Mouse (Mus musculus) neural tube, embryonic 14.5 days (tissue): Measurements from ENCODE around the gene Fancl. TPM values are rescaled to one million over a fixed set of nuclear protein-coding genes. Genes with fewer than 3 reads are reported as not detected.
"Not testable (repeated sequence)": the region's sequence is repeated elsewhere in the genome, so short reads cannot be mapped to it uniquely, and the experiment has no call there.

Experiments
- ATAC-seq: fragments of 200-750 bp; cut with Nextera tagmentation; 2 replicates; pipeline ENCODE4 v1.8.0; 2017; ENCODE audit warnings: low read depth, mild to moderate bottlenecking, moderate TSS enrichment, moderate library complexity
- H3K27ac ChIP-seq: fragments of 300-500 bp; sonication (generic); 2 replicates; pipeline ENCODE4 v1.5.1; 2014; ENCODE audit warnings: low read depth, mild to moderate bottlenecking, control low read depth, low read length, moderate library complexity, mixed read lengths
- H3K27me3 ChIP-seq: fragments of 300-500 bp; sonication (generic); 2 replicates; pipeline ENCODE4 v1.6.1; 2014; ENCODE audit warnings: low read length; ENCODE audit not compliant: control insufficient read depth, insufficient read depth
- H3K36me3 ChIP-seq: fragments of 300-500 bp; sonication (generic); 2 replicates; pipeline ENCODE4 v1.6.1; 2014; ENCODE audit warnings: low read length, mixed read lengths; ENCODE audit not compliant: control insufficient read depth, insufficient read depth
- H3K4me1 ChIP-seq: fragments of 300-500 bp; sonication (generic); 2 replicates; pipeline ENCODE4 v1.6.1; 2014; ENCODE audit warnings: low read length; ENCODE audit not compliant: control insufficient read depth, insufficient read depth
- H3K4me2 ChIP-seq: fragments of 300-500 bp; sonication (generic); 2 replicates; pipeline ENCODE4 v1.6.1; 2014; ENCODE audit warnings: mild to moderate bottlenecking, low read depth, low read length, control low read depth
- H3K4me3 ChIP-seq: fragments of 300-500 bp; sonication (generic); 2 replicates; pipeline ENCODE4 v1.5.1; 2014; ENCODE audit warnings: low read depth, low read length, control low read depth, mixed read lengths
- H3K9ac ChIP-seq: fragments of 300-500 bp; sonication (generic); replicated peaks from 2 replicates; pipeline ENCODE4 v1.6.1; 2014; ENCODE audit warnings: low read depth, mild to moderate bottlenecking, control low read depth, low read length, mixed read lengths
- H3K9me3 ChIP-seq: fragments of 300-500 bp; sonication (generic); 2 replicates; pipeline ENCODE4 v1.6.1; 2016; ENCODE audit warnings: low read length; ENCODE audit not compliant: control insufficient read depth
- WGBS: fragments of 180-500 bp; shearing (Covaris S2); extraction: QIAGEN DNeasy Blood & Tissue Kit; methylation state at CpG from one replicate; pipeline ENCODE4 v1.1.7; 2014; 5-methylcytosine and 5-hydroxymethylcytosine counted together
- polyA plus RNA-seq: library from polyadenylated mRNA; unstranded; fragments of >200 nt; fragmentation: Nextera tagmentation; extraction: Ambion mirVana; gene quantifications from 2 replicates; pipeline ENCODE4 v1.2.1, GENCODE M21; 2014

Gene Fancl
- polyA plus RNA-seq = 13.2 and 15.6 TPM in 2 replicates

DNA sequence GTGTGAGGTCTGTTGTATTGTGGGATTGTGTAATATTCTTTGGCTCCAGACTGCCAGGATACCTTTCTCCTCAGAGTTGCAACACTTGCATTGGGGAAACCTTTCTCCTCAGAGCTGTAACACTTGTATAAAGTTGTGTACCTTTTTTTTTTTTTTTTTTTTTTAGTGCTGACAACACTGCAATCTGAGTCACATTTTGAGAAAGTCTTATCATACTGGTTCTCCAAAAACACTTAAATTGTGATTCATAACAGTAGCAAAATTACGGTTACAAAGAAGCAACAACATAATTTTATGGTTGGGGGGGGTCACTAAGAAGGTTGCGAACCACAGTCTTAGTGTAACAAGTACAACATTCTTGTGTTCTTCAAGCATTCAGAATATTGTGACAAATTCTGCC lies at the start of gene Fancl:
Gene Fancl (plus strand): TSS at position 165 of the 400 bp plus-strand sequence.
- Histone ChIP-seq H3K27ac (no peak within 1 kb of the TSS), H3K27me3 (no peaks in the 10 kb centered on the region), H3K4me1 (0 out of 2 replicates have a peak, but pooled peaks cover 3% of the 10 kb centered on the region), H3K4me3 (peak within 1 kb of the TSS; percentile 79), H3K9ac (peak within 1 kb of the TSS; percentile 57), H3K36me3 (no peaks in the 10 kb centered on the region), H3K4me2 (peak within 1 kb of the TSS; percentile 82), H3K9me3 (no peaks in the 10 kb centered on the region)
- WGBS = 98% methylated on average over 2 of the region's 2 CpGs
- no peak for ATAC-seq

GRCm38 (mm10) chr11:26336848-26337247 lies 49.1 kb upstream of the Fancl start:
- Histone ChIP-seq H3K27me3 (no peaks in the 10 kb centered on the region), H3K36me3 (no peaks in the 10 kb centered on the region), H3K4me1 (no peaks in the 10 kb centered on the region), H3K27ac (no peak overlapping the region), H3K4me3 (no peak overlapping the region), H3K9ac (no peak overlapping the region), H3K4me2 (no peak overlapping the region), H3K9me3 (no peaks in the 10 kb centered on the region)
- ATAC-seq = no peak
- WGBS = 80% methylated on average over 3 of the region's 3 CpGs

GRCm38 (mm10) chr11:26370176-26370575 lies 15.8 kb upstream of the Fancl start:
- not testable (repeated sequence) for H3K27ac ChIP-seq, H3K9me3 ChIP-seq, H3K4me1 ChIP-seq, H3K4me3 ChIP-seq, H3K36me3 ChIP-seq, H3K9ac ChIP-seq, H3K4me2 ChIP-seq, H3K27me3 ChIP-seq, ATAC-seq
- 90% methylated on average over 2 of the region's 2 CpGs for WGBS

DNA sequence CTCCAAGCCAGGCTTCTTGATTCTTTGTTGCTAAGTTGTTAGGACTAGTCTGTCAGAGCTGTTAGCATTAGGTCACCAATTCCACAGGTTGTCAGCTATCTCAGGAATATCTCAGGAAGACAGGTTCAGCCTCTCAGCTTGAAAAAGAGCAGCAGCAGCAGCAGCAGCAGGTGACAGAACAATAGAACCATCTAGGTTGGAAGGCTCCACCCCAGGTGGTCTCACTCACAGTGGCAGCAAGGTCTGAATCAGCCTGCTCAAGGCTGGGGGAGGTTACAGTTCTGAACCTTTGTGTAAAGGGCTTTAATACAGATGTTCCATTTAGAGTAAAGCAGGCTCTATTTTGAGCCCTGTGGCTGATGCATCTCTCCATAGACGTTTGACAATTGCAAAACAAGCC lies 14.0 kb upstream of the Fancl start:
- not testable (repeated sequence) for H3K9ac ChIP-seq, H3K36me3 ChIP-seq, ATAC-seq, H3K27ac ChIP-seq, H3K4me1 ChIP-seq, H3K4me3 ChIP-seq, H3K9me3 ChIP-seq, H3K27me3 ChIP-seq, H3K4me2 ChIP-seq
- WGBS = 14% methylated on average over 1 of the region's 1 CpGs

- WGBS = 81% methylated on average over 2 of the region's 2 CpGs
Observed at GRCm38 (mm10) chr11:26374132-26374531, 11.8 kb upstream of the Fancl start.

DNA sequence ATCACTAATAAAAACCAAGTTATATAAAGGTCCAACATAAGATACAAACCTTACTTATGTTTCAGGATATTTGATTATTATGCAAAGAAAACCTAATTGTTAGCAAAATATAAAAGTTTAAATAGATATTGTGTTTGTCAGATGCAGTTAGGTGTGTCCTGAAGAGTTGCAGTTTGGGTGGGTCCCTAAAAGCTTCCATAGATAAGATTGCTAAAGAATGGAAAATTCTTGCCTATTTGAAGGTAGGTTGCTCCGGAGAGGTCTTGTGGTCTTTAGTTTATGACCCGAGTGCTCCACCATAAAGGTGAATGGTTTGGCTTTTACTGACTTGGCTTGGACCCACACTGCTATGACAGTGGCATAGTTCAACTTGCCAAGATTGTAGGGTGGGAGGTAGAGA lies 7.9 kb upstream of the Fancl start:
- Histone ChIP-seq H3K27me3 (no peaks in the 10 kb centered on the region), H3K4me3 (no peak overlapping the region)
- WGBS = 83% methylated on average over 2 of the region's 2 CpGs

More at GRCm38 (mm10) chr11:26374132-26374531, 11.8 kb upstream of the Fancl start:
- no peak overlapping the region for H3K4me3 ChIP-seq
- no peak overlapping the region for H3K9ac ChIP-seq
- no peaks in the 10 kb centered on the region for H3K36me3 ChIP-seq
- H3K4me2 ChIP-seq = no peak overlapping the region
- no peak overlapping the region for H3K27ac ChIP-seq
- no peaks in the 10 kb centered on the region for H3K27me3 ChIP-seq
- no peak for ATAC-seq
- no peaks in the 10 kb centered on the region for H3K4me1 ChIP-seq
- no peaks in the 10 kb centered on the region for H3K9me3 ChIP-seq

GRCm38 (mm10) chr11:26381499-26381898 lies 4.4 kb upstream of the Fancl start:
- H3K27ac ChIP-seq = no peak overlapping the region
- no peaks in the 10 kb centered on the region for H3K27me3 ChIP-seq
- no peak overlapping the region for H3K9ac ChIP-seq
- no peaks in the 10 kb centered on the region for H3K36me3 ChIP-seq
- WGBS = 86% methylated on average over 6 of the region's 6 CpGs
- H3K4me3 ChIP-seq = no peak overlapping the region
- no peaks in the 10 kb centered on the region for H3K4me1 ChIP-seq
- no peak for ATAC-seq
- H3K4me2 ChIP-seq = no peak overlapping the region
- no peaks in the 10 kb centered on the region for H3K9me3 ChIP-seq

More for the DNA sequence above, 7.9 kb upstream of the Fancl start:
- no peaks in the 10 kb centered on the region for H3K9me3 ChIP-seq
- H3K4me1 ChIP-seq = no peaks in the 10 kb centered on the region
- H3K4me2 ChIP-seq = no peak overlapping the region
- no peaks in the 10 kb centered on the region for H3K36me3 ChIP-seq
- no peak overlapping the region for H3K9ac ChIP-seq
- no peak for ATAC-seq
- no peak overlapping the region for H3K27ac ChIP-seq

GRCm38 (mm10) chr11:26386678-26387077 lies 743 bp downstream of the Fancl start:
- H3K4me3 ChIP-seq = peak overlapping the region; percentile 79
- H3K4me1 ChIP-seq = 0 out of 2 replicates have a peak, but pooled peaks cover 3% of the 10 kb centered on the region
- H3K9me3 ChIP-seq = no peaks in the 10 kb centered on the region
- H3K27me3 ChIP-seq = no peaks in the 10 kb centered on the region
- 58% methylated on average over 2 of the region's 2 CpGs for WGBS
- H3K27ac ChIP-seq = no peak overlapping the region
- peak overlapping the region; percentile 82 for H3K4me2 ChIP-seq
- ATAC-seq = peak; percentile 1; the same call in 1 of the 2 replicates
- H3K36me3 ChIP-seq = no peaks in the 10 kb centered on the region
- H3K9ac ChIP-seq = peak overlapping the region; percentile 57

- peak; percentile 100 for ATAC-seq
- Histone ChIP-seq H3K4me1 (0 out of 2 replicates have a peak, but pooled peaks cover 3% of the 10 kb centered on the region), H3K9ac (peak overlapping the region; percentile 57), H3K9me3 (no peaks in the 10 kb centered on the region), H3K27ac (peak overlapping the region; percentile 58; the same call in 1 of the 2 replicates), H3K27me3 (no peaks in the 10 kb centered on the region), H3K4me3 (peak overlapping the region; percentile 79), H3K4me2 (peak overlapping the region; percentile 82), H3K36me3 (no peaks in the 10 kb centered on the region)
- under 1% methylated on average over 42 of the region's 42 CpGs for WGBS
Observed at GRCm38 (mm10) chr11:26387087-26387611, 1.2 kb downstream of the Fancl start.
